Mouse (Mus musculus): ENCODE results near the gene Cort. TPM values are rescaled to one million over a fixed set of nuclear protein-coding genes. Genes with fewer than 3 reads are reported as not detected.

Cort gene
- polyA plus RNA-seq, 2 experiments = 0.26 to 0.59 TPM

- Histone ChIP-seq H3K9me3 (ENCODE audit: control insufficient read depth, low read length) (no peaks in the 10 kb centered on the region), H3K4me2 (replicated peaks; ENCODE audit: low read depth, low read length, severe bottlenecking) (no peak overlapping the region), H3K27ac (replicated peaks; ENCODE audit: low read depth, low read length) (no peak overlapping the region), H3K4me1 (ENCODE audit: control insufficient read depth, insufficient read depth, low read length) (peaks cover 10% of the 10 kb centered on the region; the same call in 1 of the 2 replicates), H3K27me3 (ENCODE audit: control insufficient read depth, insufficient read depth, low read length) (no peaks in the 10 kb centered on the region), H3K9ac (ENCODE audit: low read depth, low read length, severe bottlenecking) (no peak overlapping the region), H3K36me3 (ENCODE audit: control insufficient read depth, insufficient read depth, low read length) (peaks cover 11% of the 10 kb centered on the region), H3K4me3 (replicated peaks; ENCODE audit: low read length) (no peak overlapping the region)
- 66% methylated on average over 4 of the region's 4 CpGs for WGBS
- no peak for TF ChIP-seq POLR2A (IDR thresholded peaks at IDR 0.05; ENCODE audit: borderline replicate concordance, extremely low read depth, insufficient read depth, insufficient read length)
- ATAC-seq (ENCODE audit: low FRiP score, low read depth) = no peak
- no peak for DNase-seq (ENCODE audit: low spot score)
These were observed 48.3 kb downstream of the Cort start for GRCm38 (mm10) chr4:149078261-149078660.

- H3K4me2 ChIP-seq (replicated peaks; ENCODE audit: low read depth, low read length, severe bottlenecking) = no peak overlapping the region
- H3K9me3 ChIP-seq (ENCODE audit: control insufficient read depth, low read length) = no peaks in the 10 kb centered on the region
- no peak overlapping the region for H3K4me3 ChIP-seq (replicated peaks; ENCODE audit: low read length)
- no peaks in the 10 kb centered on the region for H3K27me3 ChIP-seq (ENCODE audit: control insufficient read depth, insufficient read depth, low read length)
- TF ChIP-seq POLR2A (IDR thresholded peaks at IDR 0.05; ENCODE audit: borderline replicate concordance, extremely low read depth, insufficient read depth, insufficient read length) = no peak
- no peak overlapping the region for H3K27ac ChIP-seq (replicated peaks; ENCODE audit: low read depth, low read length)
- peak; percentile 74 for ATAC-seq (ENCODE audit: low FRiP score, low read depth)
- H3K9ac ChIP-seq (ENCODE audit: low read depth, low read length, severe bottlenecking) = no peak overlapping the region
- DNase-seq (ENCODE audit: low spot score) = peak; percentile 72
- H3K36me3 ChIP-seq (ENCODE audit: control insufficient read depth, insufficient read depth, low read length) = peaks cover 17% of the 10 kb centered on the region
- WGBS = 28% methylated on average over 10 of the region's 10 CpGs
- no peaks in the 10 kb centered on the region for H3K4me1 ChIP-seq (ENCODE audit: control insufficient read depth, insufficient read depth, low read length)
These were observed 50.5 kb downstream of the Cort start for GRCm38 (mm10) chr4:149075871-149076575.

- no peak overlapping the region for H3K27ac ChIP-seq (replicated peaks; ENCODE audit: low read depth, low read length)
- 96% methylated on average over 13 of the region's 13 CpGs for WGBS
- no peaks in the 10 kb centered on the region for H3K9me3 ChIP-seq (ENCODE audit: control insufficient read depth, low read length)
- ATAC-seq (ENCODE audit: low FRiP score, low read depth) (no peak), DNase-seq (ENCODE audit: low spot score) (no peak)
- H3K36me3 ChIP-seq (ENCODE audit: control insufficient read depth, insufficient read depth, low read length) = peaks cover 17% of the 10 kb centered on the region
- no peak overlapping the region for H3K9ac ChIP-seq (ENCODE audit: low read depth, low read length, severe bottlenecking)
- H3K4me1 ChIP-seq (ENCODE audit: control insufficient read depth, insufficient read depth, low read length) = peaks cover 4% of the 10 kb centered on the region; the same call in 1 of the 2 replicates
- H3K27me3 ChIP-seq (ENCODE audit: control insufficient read depth, insufficient read depth, low read length) = no peaks in the 10 kb centered on the region
- no peak for TF ChIP-seq POLR2A (IDR thresholded peaks at IDR 0.05; ENCODE audit: borderline replicate concordance, extremely low read depth, insufficient read depth, insufficient read length)
- H3K4me3 ChIP-seq (replicated peaks; ENCODE audit: low read length) = no peak overlapping the region
- H3K4me2 ChIP-seq (replicated peaks; ENCODE audit: low read depth, low read length, severe bottlenecking) = no peak overlapping the region
These were observed 51.5 kb downstream of the Cort start for GRCm38 (mm10) chr4:149075073-149075472.

Other genes with a start within 250 kb of the Cort start
- gene Pex14, start 26.9 kb downstream of the Cort start, polyA plus RNA-seq (2012; rRNA removed) = 32.3 and 34.4 TPM in 2 replicates
- gene Pex14, start 26.9 kb downstream of the Cort start, polyA plus RNA-seq (2014; fragmentation: Nextera tagmentation; extraction: Ambion mirVana) = 37.3 and 39.7 TPM in 2 replicates
- gene Dffa, start 22.6 kb downstream of the Cort start, polyA plus RNA-seq (2012; rRNA removed) = 31.9 and 33.6 TPM in 2 replicates
- 27.0 and 27.6 TPM in 2 replicates for gene Dffa, start 22.6 kb downstream of the Cort start, polyA plus RNA-seq (2014; fragmentation: Nextera tagmentation; extraction: Ambion mirVana)
- gene Cenps, start 10.9 kb upstream of the Cort start, polyA plus RNA-seq (2012; rRNA removed) = 17.2 and 23.0 TPM in 2 replicates
- 27.2 and 29.3 TPM in 2 replicates for gene Cenps, start 10.9 kb upstream of the Cort start, polyA plus RNA-seq (2014; fragmentation: Nextera tagmentation; extraction: Ambion mirVana)
- 99.0 and 109 TPM in 2 replicates for gene Pgd, start 40.0 kb upstream of the Cort start, polyA plus RNA-seq (2012; rRNA removed)
- gene Pgd, start 40.0 kb upstream of the Cort start, polyA plus RNA-seq (2014; fragmentation: Nextera tagmentation; extraction: Ambion mirVana) = 41.2 and 41.9 TPM in 2 replicates
- 35.0 and 41.6 TPM in 2 replicates for gene Kif1b, start 180.9 kb upstream of the Cort start, polyA plus RNA-seq (2012; rRNA removed)
- gene Kif1b, start 180.9 kb upstream of the Cort start, polyA plus RNA-seq (2014; fragmentation: Nextera tagmentation; extraction: Ambion mirVana) = 47.6 and 50.3 TPM in 2 replicates

Measured in limb, embryonic 14.5 days (tissue).